15 mouse cellular contexts compared by ENCODE assay signal in genomic region chr8:99417456-99417855, GRCm38 (mm10). TPM values are rescaled to one million over a fixed set of nuclear protein-coding genes. Genes with fewer than 3 reads are reported as not detected.
DNase-seq lines count a peak whose midpoint lies in the region; ATAC-seq lines count a peak whose summit lies in the region.
"Had no signal": no experiment of that assay in that cellular context is flagged by ENCODE, and none has a peak within 500 bp of the region (broad histone marks: within the 10 kb centered on the region; RNA-seq: fewer than 3 reads in every experiment).

No protein-coding gene starts in this region.

- H3K36me3 ChIP-seq in embryonic facial prominence, embryonic 12.5 days: no peaks in the 10 kb centered on the region
- H3K36me3 ChIP-seq in embryonic facial prominence, embryonic 10.5 days (replicated peaks): no peaks in the 10 kb centered on the region
- no peaks in the 10 kb centered on the region for H3K36me3 ChIP-seq in forebrain, embryonic 15.5 days
- no peaks in the 10 kb centered on the region for H3K36me3 ChIP-seq in midbrain, embryonic 10.5 days
- H3K36me3 ChIP-seq: heart, embryonic 13.5 days; liver, embryonic 12.5 days had no signal

- ATAC-seq in embryonic facial prominence, embryonic 12.5 days (ENCODE audit: insufficient number of reproducible peaks, insufficient read depth, low FRiP score, low TSS enrichment): no peak
- no peak; the same call in 1 of the 2 replicates for ATAC-seq in forebrain, embryonic 15.5 days (replicated peaks)
- ATAC-seq in inflammation-experienced regulatory T-cells, adult 6 months: no peak
- ATAC-seq: liver, embryonic 12.5 days had no signal

- H3K27me3 ChIP-seq in embryonic facial prominence, embryonic 12.5 days: peaks cover 61% of the 10 kb centered on the region
- H3K27me3 ChIP-seq in embryonic facial prominence, embryonic 10.5 days (replicated peaks; ENCODE audit: low read depth, poor library complexity, severe bottlenecking): peaks cover 76% of the 10 kb centered on the region
- H3K27me3 ChIP-seq in forebrain, embryonic 15.5 days: no peaks in the 10 kb centered on the region
- peaks cover 73% of the 10 kb centered on the region for H3K27me3 ChIP-seq in midbrain, embryonic 10.5 days (ENCODE audit: low read depth, poor library complexity, severe bottlenecking)

- no peak overlapping the region for H3K4me3 ChIP-seq in embryonic facial prominence, embryonic 12.5 days
- no peak overlapping the region for H3K4me3 ChIP-seq in embryonic facial prominence, embryonic 10.5 days
- H3K4me3 ChIP-seq in forebrain, embryonic 15.5 days: peak overlapping the region; percentile 65
- peak overlapping the region; percentile 76 for H3K4me3 ChIP-seq in midbrain, embryonic 10.5 days
- H3K4me3 ChIP-seq: liver, embryonic 12.5 days; myocyte had no signal

- peaks cover 10% of the 10 kb centered on the region; the same call in 1 of the 2 replicates for H3K4me1 ChIP-seq in embryonic facial prominence, embryonic 12.5 days
- H3K4me1 ChIP-seq in embryonic facial prominence, embryonic 10.5 days: peaks cover 24% of the 10 kb centered on the region
- H3K4me1 ChIP-seq in forebrain, embryonic 15.5 days: peaks cover 35% of the 10 kb centered on the region
- peaks cover 59% of the 10 kb centered on the region for H3K4me1 ChIP-seq in midbrain, embryonic 10.5 days
- H3K4me1 ChIP-seq: liver, embryonic 12.5 days had no signal

- no peak overlapping the region for H3K27ac ChIP-seq in embryonic facial prominence, embryonic 12.5 days
- H3K27ac ChIP-seq in embryonic facial prominence, embryonic 10.5 days (replicated peaks): no peak overlapping the region
- peak overlapping the region; percentile 83 for H3K27ac ChIP-seq in forebrain, embryonic 15.5 days (replicated peaks)
- H3K27ac ChIP-seq in midbrain, embryonic 10.5 days (replicated peaks): no peak overlapping the region
- H3K27ac ChIP-seq: heart, embryonic 13.5 days; liver, embryonic 12.5 days had no signal

- peak overlapping the region; percentile 89; the same call in 1 of the 2 replicates for H3K4me2 ChIP-seq in embryonic facial prominence, embryonic 12.5 days (replicated peaks)
- peak overlapping the region; percentile 89 for H3K4me2 ChIP-seq in forebrain, embryonic 15.5 days (replicated peaks)

- WGBS in embryonic facial prominence, embryonic 12.5 days: 48% methylated on average over 7 of the region's 7 CpGs
- 45% methylated on average over 7 of the region's 7 CpGs for WGBS in embryonic facial prominence, embryonic 10.5 days
- 13% methylated on average over 7 of the region's 7 CpGs for WGBS in forebrain, embryonic 15.5 days
- 35% methylated on average over 7 of the region's 7 CpGs for WGBS in midbrain, embryonic 10.5 days

- no peak for DNase-seq in embryonic facial prominence, embryonic 10.5 days (ENCODE audit: low spot score)
- peak; percentile 58 for DNase-seq in brain, adult 2 months (ENCODE audit: low read depth, low spot score)
- DNase-seq in midbrain, embryonic 10.5 days (ENCODE audit: low spot score): no peak
- no peak for DNase-seq in gastrocnemius, postnatal 10 days
- no peak for DNase-seq in kidney, adult 18-20 months
- DNase-seq: cerebellum, adult 8-10 months; kidney, adult 2 months; lung, postnatal 4 days; thymus, postnatal 14 days had no signal

- H3K9me3 ChIP-seq in embryonic facial prominence, embryonic 12.5 days: no peaks in the 10 kb centered on the region
- no peaks in the 10 kb centered on the region for H3K9me3 ChIP-seq in embryonic facial prominence, embryonic 10.5 days
- H3K9me3 ChIP-seq in forebrain, embryonic 15.5 days: no peaks in the 10 kb centered on the region
- no peaks in the 10 kb centered on the region for H3K9me3 ChIP-seq in midbrain, embryonic 10.5 days (replicated peaks)
- H3K9me3 ChIP-seq: heart, embryonic 13.5 days; liver, embryonic 12.5 days had no signal

- no peak overlapping the region for H3K9ac ChIP-seq in embryonic facial prominence, embryonic 12.5 days
- peak overlapping the region; percentile 65 for H3K9ac ChIP-seq in forebrain, embryonic 15.5 days (replicated peaks)
- H3K9ac ChIP-seq: liver, embryonic 12.5 days had no signal

RNA-seq across cellular contexts. Expression of gene Cdh8, which starts 1.2 kb away (rescaled TPM):
- polyA plus RNA-seq in embryonic facial prominence, embryonic 12.5 days (2016; fragmentation: Nextera tagmentation; extraction: Ambion mirVana): 2.4 and 2.5 TPM in 2 replicates
- polyA plus RNA-seq in embryonic facial prominence, embryonic 10.5 days (2016; fragmentation: Nextera tagmentation; extraction: Ambion mirVana): 1.0 and 1.2 TPM in 2 replicates
- polyA plus RNA-seq in forebrain, embryonic 15.5 days (2015; fragmentation: Nextera tagmentation; extraction: Ambion mirVana): 39.8 and 40.1 TPM in 2 replicates
- 8.7 and 12.9 TPM in 2 replicates for polyA plus RNA-seq in midbrain, embryonic 10.5 days (2016; fragmentation: Nextera tagmentation; extraction: Ambion mirVana)
- not detected for polyA plus RNA-seq in inflammation-experienced regulatory T-cells, adult 6 months (2017; shearing (Covaris generic))
- under 1 TPM; 0.38 to 0.41 TPM for total RNA-seq in gastrocnemius, postnatal 10 days (2021)
- polyA plus RNA-seq: myocyte had no signal

Comparison
In these comparisons a context has a peak if more than half of its experiments do, and no peak if none do; other contexts are left out.
1. H3K4me3 ChIP-seq: peak in forebrain, embryonic 15.5 days (single experiment) and midbrain, embryonic 10.5 days (single experiment); none in embryonic facial prominence, embryonic 12.5 days (single experiment) and embryonic facial prominence, embryonic 10.5 days (single experiment).